Mouse (Mus musculus) E14TG2a.4 (cell line): ENCODE measurements around the gene Dnmt3a.

ENCODE experiments used
- CTCF ChIP-seq: conservative IDR thresholded peaks from 2 replicates; pipeline ENCODE4 v1.5.1; 2014; ENCODE audit warnings: low read length
- NANOG ChIP-seq: IDR thresholded peaks from 2 replicates; pipeline ENCODE4 v1.6.1; 2014; ENCODE audit warnings: borderline replicate concordance, low read length, mixed read lengths
- POU5F1 ChIP-seq: IDR thresholded peaks from 2 replicates; pipeline ENCODE4 v1.6.1; 2014; ENCODE audit warnings: low read length, borderline replicate concordance

DNA sequence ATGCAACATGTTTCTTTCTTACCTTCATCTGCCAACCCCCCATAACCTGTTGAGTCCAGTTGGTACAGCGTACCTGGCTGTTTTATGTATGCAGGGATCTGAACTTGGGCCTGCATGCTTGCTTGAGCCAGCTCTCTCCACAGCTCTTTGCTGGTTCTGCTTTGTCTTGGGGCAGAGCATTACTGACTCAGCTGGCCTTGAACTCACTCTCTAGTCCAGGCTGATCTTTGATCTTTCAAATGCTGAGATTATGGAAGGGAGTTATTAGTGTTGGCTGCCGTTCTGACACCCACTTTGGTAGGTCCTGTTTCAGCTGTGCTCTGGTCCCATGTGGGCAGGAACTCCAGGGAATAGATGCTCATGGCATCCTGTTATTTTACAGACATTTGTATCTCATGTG lies 93.0 kb downstream of the Dnmt3a start:
- TF ChIP-seq CTCF (no peak), NANOG (no peak), POU5F1 (no peak)
